Mouse (Mus musculus) limb, embryonic 12.5 days (tissue): ENCODE measurements around the gene Dusp18. TPM values are rescaled to one million over a fixed set of nuclear protein-coding genes. Genes with fewer than 3 reads are reported as not detected.
A peak's percentile ranks its signal among the peaks of the same experiment; 100 is the strongest.

ENCODE experiments used
- ATAC-seq: fragments of 200-750 bp; cut with Nextera tagmentation; 2 replicates; pipeline ENCODE4 v1.8.0; 2017; ENCODE audit warnings: low read depth, moderate TSS enrichment; ENCODE audit not compliant: insufficient number of reproducible peaks, insufficient read depth, low FRiP score, low TSS enrichment
- H3K27ac ChIP-seq: fragments of 300-500 bp; sonication (generic); 2 replicates; pipeline ENCODE4 v1.5.1; 2016; ENCODE audit warnings: mild to moderate bottlenecking, moderate library complexity
- H3K27me3 ChIP-seq: fragments of 300-500 bp; sonication (generic); 2 replicates; pipeline ENCODE4 v1.6.1; 2016; ENCODE audit warnings: mild to moderate bottlenecking, moderate library complexity
- H3K36me3 ChIP-seq: fragments of 300-500 bp; sonication (generic); 2 replicates; pipeline ENCODE4 v1.6.1; 2016; ENCODE audit warnings: mild to moderate bottlenecking, moderate library complexity
- H3K4me1 ChIP-seq: fragments of 300-500 bp; sonication (generic); replicated peaks from 2 replicates; pipeline ENCODE4 v1.6.1; 2016
- H3K4me2 ChIP-seq: fragments of 300-500 bp; sonication (generic); 2 replicates; pipeline ENCODE4 v1.6.1; 2016; ENCODE audit warnings: mild to moderate bottlenecking, moderate library complexity
- H3K4me3 ChIP-seq: fragments of 300-500 bp; sonication (generic); replicated peaks from 2 replicates; pipeline ENCODE4 v1.5.1; 2016; ENCODE audit warnings: mild to moderate bottlenecking
- H3K9ac ChIP-seq: fragments of 300-500 bp; sonication (generic); replicated peaks from 2 replicates; pipeline ENCODE4 v1.6.1; 2016; ENCODE audit warnings: mild to moderate bottlenecking, moderate library complexity
- H3K9me3 ChIP-seq: fragments of 300-500 bp; sonication (generic); 2 replicates; pipeline ENCODE4 v1.6.1; 2016; ENCODE audit warnings: mild to moderate bottlenecking, moderate library complexity
- WGBS: fragments of 180-500 bp; shearing (Covaris S2); methylation state at CpG from one replicate; pipeline ENCODE4 v1.1.7; 2016; 5-methylcytosine and 5-hydroxymethylcytosine counted together
- polyA plus RNA-seq: library from polyadenylated mRNA; unstranded; fragments of >200 nt; fragmentation: Nextera tagmentation; extraction: Ambion mirVana; gene quantifications from 2 replicates; pipeline ENCODE4 v1.2.1, GENCODE M21; 2016

The Dusp18 gene
- 11.2 and 11.4 TPM in 2 replicates for polyA plus RNA-seq

GRCm38 (mm10) chr11:3894406-3895281 lies at the start of gene Dusp18, which contains the start of gene 4921536K21Rik:
Gene Dusp18, plus strand, starts transcription at chr11:3895240.
Gene 4921536K21Rik, minus strand, starts transcription at chr11:3895098.
- 3% methylated on average over 46 of the region's 46 CpGs for WGBS

GRCm38 (mm10) chr11:3846351-3846750 lies 48.7 kb upstream of the Dusp18 start:
- H3K9ac ChIP-seq: no peak overlapping the region
- WGBS: 61% methylated on average over 2 of the region's 2 CpGs
- H3K9me3 ChIP-seq: no peaks in the 10 kb centered on the region
- H3K27ac ChIP-seq: no peak overlapping the region
- no peaks in the 10 kb centered on the region for H3K36me3 ChIP-seq
- H3K4me2 ChIP-seq: no peak overlapping the region
- no peak for ATAC-seq
- no peak overlapping the region for H3K4me3 ChIP-seq
- no peaks in the 10 kb centered on the region for H3K27me3 ChIP-seq
- H3K4me1 ChIP-seq: no peaks in the 10 kb centered on the region

More at GRCm38 (mm10) chr11:3894406-3895281, at the start of gene Dusp18, which contains the start of gene 4921536K21Rik:
- Histone ChIP-seq H3K4me2 (peak within 1 kb of the TSS; percentile 78), H3K4me1 (no peaks in the 10 kb centered on the region; the same call in 1 of the 2 replicates), H3K4me3 (peak within 1 kb of the TSS; percentile 54), H3K9ac (peak within 1 kb of the TSS; percentile 53), H3K36me3 (peaks cover 21% of the 10 kb centered on the region), H3K9me3 (no peaks in the 10 kb centered on the region), H3K27ac (peak within 1 kb of the TSS; percentile 90), H3K27me3 (no peaks in the 10 kb centered on the region)
- peak; percentile 96 for ATAC-seq

GRCm38 (mm10) chr11:3849469-3850314 lies 45.3 kb upstream of the Dusp18 start:
- 80% methylated on average over 15 of the region's 15 CpGs for WGBS
- H3K36me3 ChIP-seq: no peaks in the 10 kb centered on the region
- H3K4me1 ChIP-seq: no peaks in the 10 kb centered on the region
- no peak overlapping the region for H3K4me2 ChIP-seq
- H3K27ac ChIP-seq: no peak overlapping the region
- ATAC-seq: no peak
- no peaks in the 10 kb centered on the region for H3K27me3 ChIP-seq
- 0 out of 2 replicates have a peak, but pooled peaks cover 3% of the 10 kb centered on the region for H3K9me3 ChIP-seq
- no peak overlapping the region for H3K9ac ChIP-seq
- no peak overlapping the region for H3K4me3 ChIP-seq

- H3K4me2 ChIP-seq: no peak overlapping the region
- H3K27me3 ChIP-seq: no peaks in the 10 kb centered on the region
- 91% methylated on average over 2 of the region's 2 CpGs for WGBS
- no peak for ATAC-seq
- no peak overlapping the region for H3K4me3 ChIP-seq
- H3K4me1 ChIP-seq: no peaks in the 10 kb centered on the region
- H3K27ac ChIP-seq: no peak overlapping the region
- 0 out of 2 replicates have a peak, but pooled peaks cover 7% of the 10 kb centered on the region for H3K9me3 ChIP-seq
- H3K36me3 ChIP-seq: no peaks in the 10 kb centered on the region
- H3K9ac ChIP-seq: no peak overlapping the region
Measured at GRCm38 (mm10) chr11:3850315-3850614, 44.8 kb upstream of the Dusp18 start.

- ATAC-seq: no peak
- 68% methylated on average over 5 of the region's 5 CpGs for WGBS
- no peaks in the 10 kb centered on the region for H3K36me3 ChIP-seq
- H3K27ac ChIP-seq: no peak overlapping the region
- H3K4me3 ChIP-seq: no peak overlapping the region
- H3K9me3 ChIP-seq: 0 out of 2 replicates have a peak, but pooled peaks cover 7% of the 10 kb centered on the region
- no peak overlapping the region for H3K4me2 ChIP-seq
- H3K9ac ChIP-seq: no peak overlapping the region
- no peaks in the 10 kb centered on the region for H3K27me3 ChIP-seq
- no peaks in the 10 kb centered on the region for H3K4me1 ChIP-seq
Measured at GRCm38 (mm10) chr11:3850746-3851277, 44.2 kb upstream of the Dusp18 start.

- WGBS: 83% methylated on average over 4 of the region's 4 CpGs
- no peak for ATAC-seq
- Histone ChIP-seq H3K36me3 (no peaks in the 10 kb centered on the region), H3K4me1 (no peaks in the 10 kb centered on the region), H3K27ac (no peak overlapping the region), H3K27me3 (no peaks in the 10 kb centered on the region), H3K4me3 (no peak overlapping the region), H3K9ac (no peak overlapping the region), H3K4me2 (no peak overlapping the region), H3K9me3 (0 out of 2 replicates have a peak, but pooled peaks cover 7% of the 10 kb centered on the region)
Measured at GRCm38 (mm10) chr11:3851872-3852271, 43.2 kb upstream of the Dusp18 start.

- H3K27ac ChIP-seq: no peak overlapping the region
- no peak for ATAC-seq
- H3K4me2 ChIP-seq: no peak overlapping the region
- no peak overlapping the region for H3K9ac ChIP-seq
- H3K4me3 ChIP-seq: no peak overlapping the region
- H3K9me3 ChIP-seq: 0 out of 2 replicates have a peak, but pooled peaks cover 7% of the 10 kb centered on the region
- 92% methylated on average over 10 of the region's 10 CpGs for WGBS
- no peaks in the 10 kb centered on the region for H3K36me3 ChIP-seq
- no peaks in the 10 kb centered on the region for H3K4me1 ChIP-seq
- H3K27me3 ChIP-seq: no peaks in the 10 kb centered on the region
Measured at GRCm38 (mm10) chr11:3853031-3853430, 42.0 kb upstream of the Dusp18 start.

GRCm38 (mm10) chr11:3853481-3854034 lies 41.5 kb upstream of the Dusp18 start:
- Histone ChIP-seq H3K9me3 (0 out of 2 replicates have a peak, but pooled peaks cover 7% of the 10 kb centered on the region), H3K4me1 (no peaks in the 10 kb centered on the region), H3K27me3 (no peaks in the 10 kb centered on the region), H3K27ac (no peak overlapping the region), H3K4me2 (no peak overlapping the region), H3K9ac (no peak overlapping the region), H3K36me3 (no peaks in the 10 kb centered on the region), H3K4me3 (no peak overlapping the region)
- 83% methylated on average over 5 of the region's 5 CpGs for WGBS
- no peak for ATAC-seq

GRCm38 (mm10) chr11:3854156-3854555 lies 40.9 kb upstream of the Dusp18 start:
- Histone ChIP-seq H3K9me3 (0 out of 2 replicates have a peak, but pooled peaks cover 7% of the 10 kb centered on the region), H3K36me3 (no peaks in the 10 kb centered on the region), H3K27ac (no peak overlapping the region), H3K27me3 (no peaks in the 10 kb centered on the region), H3K4me1 (no peaks in the 10 kb centered on the region), H3K4me3 (no peak overlapping the region), H3K9ac (no peak overlapping the region), H3K4me2 (no peak overlapping the region)
- no peak for ATAC-seq
- 92% methylated on average over 3 of the region's 3 CpGs for WGBS

GRCm38 (mm10) chr11:3855846-3856245 lies 39.2 kb upstream of the Dusp18 start:
- Histone ChIP-seq H3K9ac (no peak overlapping the region), H3K4me3 (no peak overlapping the region), H3K27me3 (no peaks in the 10 kb centered on the region), H3K4me1 (no peaks in the 10 kb centered on the region), H3K36me3 (no peaks in the 10 kb centered on the region), H3K27ac (no peak overlapping the region), H3K9me3 (0 out of 2 replicates have a peak, but pooled peaks cover 7% of the 10 kb centered on the region), H3K4me2 (no peak overlapping the region)
- WGBS: 88% methylated on average over 5 of the region's 5 CpGs
- no peak for ATAC-seq
